Mouse (Mus musculus) embryonic facial prominence, embryonic 10.5 days (tissue): ENCODE data around the gene Kctd10. TPM values are rescaled to one million over a fixed set of nuclear protein-coding genes. Genes with fewer than 3 reads are reported as not detected.

Experiments
- DNase-seq: peaks from one replicate; pipeline ENCODE4 v3.0.0-alpha.2; 2017; ENCODE audit warnings: low spot score
- H3K27ac ChIP-seq: fragments of 300-500 bp; sonication (generic); replicated peaks from 2 replicates; pipeline ENCODE4 v1.5.1; 2016; ENCODE audit warnings: mild to moderate bottlenecking
- H3K27me3 ChIP-seq: fragments of 300-500 bp; sonication (generic); replicated peaks from 2 replicates; pipeline ENCODE4 v1.6.1; 2016; ENCODE audit warnings: low read depth, mild to moderate bottlenecking; ENCODE audit not compliant: poor library complexity, severe bottlenecking
- H3K36me3 ChIP-seq: fragments of 300-500 bp; sonication (generic); replicated peaks from 2 replicates; pipeline ENCODE4 v1.6.1; 2016; ENCODE audit warnings: mild to moderate bottlenecking, moderate library complexity
- H3K4me1 ChIP-seq: fragments of 300-500 bp; sonication (generic); 2 replicates; pipeline ENCODE4 v1.6.1; 2016
- H3K4me3 ChIP-seq: fragments of 300-500 bp; sonication (generic); 2 replicates; pipeline ENCODE4 v1.5.1; 2016; ENCODE audit warnings: mild to moderate bottlenecking, moderate library complexity
- H3K9me3 ChIP-seq: fragments of 300-500 bp; sonication (generic); 2 replicates; pipeline ENCODE4 v1.6.1; 2016; ENCODE audit warnings: mild to moderate bottlenecking
- WGBS: fragments of 180-500 bp; shearing (Covaris S2); methylation state at CpG from one replicate; pipeline ENCODE4 v1.1.7; 2016; 5-methylcytosine and 5-hydroxymethylcytosine counted together
- polyA plus RNA-seq: library from polyadenylated mRNA; unstranded; fragments of >200 nt; fragmentation: Nextera tagmentation; extraction: Ambion mirVana; gene quantifications from 2 replicates; pipeline ENCODE4 v1.2.1, GENCODE M21; 2016

Kctd10 gene
- polyA plus RNA-seq: 112 and 116 TPM in 2 replicates

GRCm38 (mm10) chr5:114380209-114381012 lies at the start of gene Kctd10, which contains the start of gene Ube3b:
Gene Kctd10, minus strand, starts transcription at chr5:114380508.
Gene Ube3b, plus strand, starts transcription at chr5:114380607.
- under 1% methylated on average over 74 of the region's 74 CpGs for WGBS
- peak within 1 kb of the TSS; percentile 96 for H3K27ac ChIP-seq
- H3K36me3 ChIP-seq: peaks cover 48% of the 10 kb centered on the region
- H3K4me1 ChIP-seq: peaks cover 47% of the 10 kb centered on the region
- H3K4me3 ChIP-seq: peak within 1 kb of the TSS; percentile 96
- no peaks in the 10 kb centered on the region for H3K27me3 ChIP-seq
- H3K9me3 ChIP-seq: no peaks in the 10 kb centered on the region
- DNase-seq: peak; percentile 94

DNA sequence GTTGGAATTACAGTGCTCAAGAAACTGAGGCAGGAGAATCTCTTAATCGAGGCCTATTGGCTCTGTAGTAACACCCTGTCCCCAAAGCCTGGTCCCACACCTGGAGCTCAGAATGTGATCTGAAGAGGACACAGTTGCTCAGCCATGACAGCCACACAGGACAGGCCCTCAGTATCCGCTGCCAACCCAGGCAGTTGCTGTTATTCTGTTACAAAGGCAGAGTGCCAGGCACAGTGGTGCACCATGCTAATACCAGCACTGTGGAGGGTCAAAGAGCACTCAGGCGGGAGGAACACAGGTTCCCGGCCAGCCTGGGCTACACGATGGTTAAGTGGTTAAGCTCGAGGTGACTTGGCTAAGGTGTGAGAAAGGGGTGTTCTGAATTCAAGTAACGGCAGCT lies 49.5 kb upstream of the Kctd10 start:
- Histone ChIP-seq H3K36me3 (peaks cover 7% of the 10 kb centered on the region), H3K27me3 (no peaks in the 10 kb centered on the region), H3K4me3 (no peak overlapping the region), H3K27ac (no peak overlapping the region), H3K9me3 (no peaks in the 10 kb centered on the region), H3K4me1 (peaks cover 7% of the 10 kb centered on the region; the same call in 1 of the 2 replicates)
- DNase-seq: no peak
- 89% methylated on average over 7 of the region's 7 CpGs for whole genome bisulfite sequencing

DNA sequence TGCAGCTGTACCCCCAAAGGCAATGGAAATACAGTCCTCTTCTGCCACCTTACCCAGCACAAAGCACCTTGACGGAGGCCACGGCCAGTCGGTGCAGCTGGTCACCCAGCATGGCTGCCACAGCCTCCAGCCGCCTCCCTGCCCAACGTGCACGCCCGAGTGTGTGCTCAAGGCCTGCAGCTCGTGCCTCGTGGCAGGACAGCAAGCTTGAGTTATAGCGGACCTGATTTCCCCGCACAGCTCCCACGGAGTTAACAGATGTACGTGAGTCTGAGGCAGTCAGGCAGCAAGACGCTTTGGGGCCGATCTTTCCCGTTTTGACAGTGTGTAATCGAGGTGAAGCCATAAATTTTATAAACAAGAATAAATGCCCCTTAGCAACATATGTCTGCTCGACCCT lies 48.3 kb upstream of the Kctd10 start:
- H3K9me3 ChIP-seq: no peaks in the 10 kb centered on the region

DNA sequence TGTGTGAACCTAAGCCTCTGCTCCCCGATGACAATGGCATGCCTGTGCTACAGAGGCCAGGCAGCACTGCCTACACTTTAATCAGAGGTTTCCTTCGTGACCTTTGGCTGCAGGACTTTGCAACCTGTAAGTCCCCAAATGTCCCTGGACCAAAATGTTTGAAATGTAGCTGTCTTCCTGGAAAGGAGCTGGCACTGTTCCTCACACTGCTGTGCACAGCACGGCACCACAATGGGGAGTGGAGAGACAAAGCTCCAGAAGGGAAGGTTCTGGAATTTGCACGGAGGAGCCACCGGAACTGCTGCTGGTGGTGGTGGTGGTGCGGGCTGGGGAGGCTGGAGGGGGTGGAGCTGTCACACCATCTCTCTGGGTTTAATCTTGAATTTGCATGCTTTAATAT lies 46.4 kb upstream of the Kctd10 start:
- no peaks in the 10 kb centered on the region for H3K9me3 ChIP-seq
- H3K4me3 ChIP-seq: no peak overlapping the region
- H3K27me3 ChIP-seq: no peaks in the 10 kb centered on the region
- H3K4me1 ChIP-seq: peaks cover 21% of the 10 kb centered on the region
- H3K36me3 ChIP-seq: 0 out of 2 replicates have a peak, but pooled peaks cover 2% of the 10 kb centered on the region
- no peak for DNase-seq
- no peak overlapping the region for H3K27ac ChIP-seq
- WGBS: 84% methylated on average over 6 of the region's 6 CpGs

More for the DNA sequence above, 48.3 kb upstream of the Kctd10 start:
- Histone ChIP-seq H3K27me3 (no peaks in the 10 kb centered on the region), H3K4me1 (peaks cover 7% of the 10 kb centered on the region; the same call in 1 of the 2 replicates), H3K4me3 (no peak overlapping the region), H3K36me3 (no peaks in the 10 kb centered on the region; the same call in 1 of the 2 replicates), H3K27ac (no peak overlapping the region)
- no peak for DNase-seq
- 86% methylated on average over 18 of the region's 18 CpGs for WGBS

DNA sequence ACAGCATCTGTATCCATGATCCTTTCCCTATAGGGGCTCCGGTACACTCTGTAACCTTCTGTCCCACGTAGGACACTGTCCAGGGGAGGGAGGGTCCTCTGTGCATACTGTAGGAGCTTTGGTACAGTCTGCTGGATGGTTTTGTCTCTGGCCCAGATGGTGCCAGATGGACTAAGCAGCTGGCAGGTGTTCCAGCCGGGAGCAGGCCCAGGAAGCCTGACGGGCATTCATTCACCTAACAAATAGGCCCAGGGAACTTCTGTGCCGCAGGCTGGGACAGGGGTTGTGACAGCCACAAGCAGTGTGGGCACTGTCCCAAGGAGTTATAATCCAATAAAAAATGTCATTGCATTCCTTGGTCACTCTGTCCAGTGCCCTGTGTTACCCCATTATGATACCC lies 43.7 kb upstream of the Kctd10 start:
- H3K27ac ChIP-seq: no peak overlapping the region
- H3K36me3 ChIP-seq: peaks cover 30% of the 10 kb centered on the region
- H3K9me3 ChIP-seq: no peaks in the 10 kb centered on the region
- H3K27me3 ChIP-seq: no peaks in the 10 kb centered on the region
- 83% methylated on average over 5 of the region's 5 CpGs for WGBS
- H3K4me1 ChIP-seq: peaks cover 17% of the 10 kb centered on the region
- H3K4me3 ChIP-seq: no peak overlapping the region
- DNase-seq: no peak

DNA sequence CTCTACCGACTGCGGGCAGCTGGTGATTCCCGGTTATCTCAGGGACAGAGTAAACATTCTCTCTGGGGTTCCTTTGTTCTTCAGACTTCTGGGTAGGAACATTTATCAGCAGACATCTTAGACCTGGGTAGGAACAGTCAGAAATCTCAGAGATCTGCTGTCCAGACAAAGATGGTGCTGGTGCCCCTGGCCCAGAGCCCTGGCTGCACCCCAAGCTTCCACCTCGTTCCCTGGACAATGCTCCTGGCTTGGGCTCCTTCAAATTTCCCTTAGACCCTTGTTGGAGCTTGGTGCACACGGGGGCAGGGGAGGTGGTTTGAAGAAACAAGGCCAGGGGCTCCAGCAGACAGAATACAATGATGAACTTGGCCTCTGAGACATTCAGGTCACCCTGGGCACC lies 42.3 kb upstream of the Kctd10 start:
- no peaks in the 10 kb centered on the region for H3K27me3 ChIP-seq
- no peaks in the 10 kb centered on the region for H3K9me3 ChIP-seq
- peaks cover 14% of the 10 kb centered on the region for H3K4me1 ChIP-seq
- DNase-seq: no peak
- H3K4me3 ChIP-seq: no peak overlapping the region
- 0 out of 2 replicates have a peak overlapping the region, but pooled peaks have one; percentile 21 for H3K27ac ChIP-seq
- H3K36me3 ChIP-seq: peaks cover 44% of the 10 kb centered on the region
- WGBS: 57% methylated on average over 5 of the region's 5 CpGs

DNA sequence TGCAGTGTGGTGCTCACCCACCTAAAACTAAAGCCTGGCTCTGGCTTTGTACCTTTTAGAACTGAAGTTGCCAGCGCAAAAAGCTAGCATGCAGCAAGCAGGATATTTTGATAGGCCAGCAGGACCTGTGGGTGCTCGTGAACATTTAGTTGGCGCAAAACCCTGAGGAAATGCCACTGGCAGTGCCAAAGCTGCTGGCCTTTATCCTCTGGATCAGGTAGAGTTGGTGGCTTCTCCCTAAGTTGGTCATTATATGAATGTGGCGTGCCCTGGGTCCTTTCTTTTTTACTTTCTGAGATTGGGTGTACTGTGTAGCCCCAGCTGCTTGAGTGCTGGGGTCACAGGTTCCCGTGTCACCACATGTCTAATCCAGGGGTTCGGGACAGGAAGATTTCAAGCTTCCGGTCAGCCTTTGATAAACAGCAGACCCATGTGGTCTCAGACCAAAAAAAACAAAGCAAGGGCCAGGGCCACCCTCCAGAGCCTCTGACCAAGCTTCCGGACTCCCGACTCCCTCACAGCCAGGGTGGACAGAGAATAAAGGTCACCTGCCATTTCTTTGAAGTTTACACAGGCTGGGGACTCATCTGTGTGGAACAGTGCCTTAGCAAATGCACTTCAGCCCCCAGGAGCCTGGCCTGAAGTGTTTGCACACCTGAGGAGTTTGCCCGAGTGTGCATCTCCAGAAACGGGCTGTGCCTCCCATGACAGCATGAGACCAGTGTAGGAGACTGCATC lies 41.4 kb upstream of the Kctd10 start:
- peaks cover 14% of the 10 kb centered on the region for H3K4me1 ChIP-seq
- 78% methylated on average over 11 of the region's 11 CpGs for WGBS
- no peak overlapping the region for H3K4me3 ChIP-seq
- H3K36me3 ChIP-seq: peaks cover 52% of the 10 kb centered on the region
- H3K27me3 ChIP-seq: no peaks in the 10 kb centered on the region
- no peaks in the 10 kb centered on the region for H3K9me3 ChIP-seq
- H3K27ac ChIP-seq: 0 out of 2 replicates have a peak overlapping the region, but pooled peaks have one; percentile 21
- no peak for DNase-seq

GRCm38 (mm10) chr5:114418541-114418940 lies 38.2 kb upstream of the Kctd10 start:
- WGBS: 81% methylated on average over 8 of the region's 8 CpGs
- Histone ChIP-seq H3K4me1 (peaks cover 14% of the 10 kb centered on the region), H3K36me3 (peaks cover 84% of the 10 kb centered on the region), H3K9me3 (no peaks in the 10 kb centered on the region), H3K27ac (no peak overlapping the region), H3K27me3 (no peaks in the 10 kb centered on the region), H3K4me3 (no peak overlapping the region)
- peak; percentile 53 for DNase-seq

- Histone ChIP-seq H3K27me3 (no peaks in the 10 kb centered on the region), H3K4me3 (no peak overlapping the region), H3K9me3 (no peaks in the 10 kb centered on the region), H3K36me3 (peaks cover 100% of the 10 kb centered on the region), H3K4me1 (peaks cover 7% of the 10 kb centered on the region; the same call in 1 of the 2 replicates), H3K27ac (no peak overlapping the region)
- WGBS: 88% methylated on average over 8 of the region's 8 CpGs
- no peak for DNase-seq
These were observed 36.5 kb upstream of the Kctd10 start for GRCm38 (mm10) chr5:114416855-114417254.

DNA sequence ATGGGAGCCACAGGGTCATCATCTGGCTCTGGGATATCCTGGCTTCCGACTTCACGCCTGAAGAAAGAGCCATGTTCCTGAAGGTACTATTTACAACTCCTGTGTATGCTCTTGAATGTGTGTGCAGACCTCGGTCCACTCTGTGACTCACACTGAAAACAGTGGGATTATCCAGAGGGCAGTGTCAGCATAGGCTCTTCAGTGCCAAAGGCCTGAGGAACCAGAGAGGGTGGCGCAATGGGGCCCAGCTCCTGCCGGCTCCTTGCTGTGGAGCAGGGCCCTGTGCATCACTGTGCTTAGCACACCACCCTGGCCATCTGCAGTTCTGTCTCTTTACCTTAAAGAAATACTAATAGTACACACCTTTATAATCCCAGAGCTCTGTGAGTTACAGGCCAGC lies 35.3 kb upstream of the Kctd10 start:
- no peak for DNase-seq
- Histone ChIP-seq H3K4me3 (no peak overlapping the region), H3K36me3 (peaks cover 100% of the 10 kb centered on the region), H3K27me3 (no peaks in the 10 kb centered on the region), H3K4me1 (peaks cover 7% of the 10 kb centered on the region; the same call in 1 of the 2 replicates), H3K9me3 (no peaks in the 10 kb centered on the region), H3K27ac (no peak overlapping the region)
- WGBS: 95% methylated on average over 5 of the region's 5 CpGs

GRCm38 (mm10) chr5:114413067-114413735 lies 32.9 kb upstream of the Kctd10 start:
- Histone ChIP-seq H3K27ac (no peak overlapping the region), H3K4me1 (peaks cover 7% of the 10 kb centered on the region; the same call in 1 of the 2 replicates), H3K36me3 (peaks cover 100% of the 10 kb centered on the region), H3K4me3 (no peak overlapping the region), H3K27me3 (no peaks in the 10 kb centered on the region), H3K9me3 (no peaks in the 10 kb centered on the region)
- DNase-seq: no peak
- WGBS: 67% methylated on average over 16 of the region's 16 CpGs

GRCm38 (mm10) chr5:114412361-114412998 lies 32.2 kb upstream of the Kctd10 start:
- H3K27me3 ChIP-seq: no peaks in the 10 kb centered on the region
- H3K36me3 ChIP-seq: peaks cover 100% of the 10 kb centered on the region
- peaks cover 7% of the 10 kb centered on the region; the same call in 1 of the 2 replicates for H3K4me1 ChIP-seq
- no peak overlapping the region for H3K4me3 ChIP-seq
- WGBS: 74% methylated on average over 23 of the region's 23 CpGs
- no peak overlapping the region for H3K27ac ChIP-seq
- DNase-seq: no peak
- H3K9me3 ChIP-seq: no peaks in the 10 kb centered on the region
